Mouse (Mus musculus) olfactory bulb, adult 2 months (tissue): ENCODE measurements around the gene Pde8a.

Source experiments
- CTCF ChIP-seq: fragments of 200-500 bp; IDR thresholded peaks from 2 replicates; pipeline ENCODE4 v1.5.1; 2012; ENCODE audit warnings: low read depth, mild to moderate bottlenecking, low read length, moderate library complexity; ENCODE audit not compliant: insufficient read depth
- POLR2A ChIP-seq: fragments of 200-500 bp; IDR thresholded peaks from 2 replicates; pipeline ENCODE4 v1.6.1; 2012; ENCODE audit warnings: mild to moderate bottlenecking, low read depth, low read length, moderate library complexity; ENCODE audit not compliant: insufficient read depth

- no peak for TF ChIP-seq CTCF
- no peak for TF ChIP-seq POLR2A
These were observed 112.6 kb downstream of the Pde8a start for GRCm38 (mm10) chr7:81326043-81326442.
